Mouse (Mus musculus) midbrain, embryonic 11.5 days (tissue): ENCODE measurements around the gene Rasl12. TPM values are rescaled to one million over a fixed set of nuclear protein-coding genes. Genes with fewer than 3 reads are reported as not detected.
A peak's percentile ranks its signal among the peaks of the same experiment; 100 is the strongest.

ENCODE experiments used
- ATAC-seq: fragments of 200-750 bp; cut with Nextera tagmentation; 2 replicates; pipeline ENCODE4 v1.8.0; 2017; ENCODE audit warnings: moderate TSS enrichment, moderate library complexity; ENCODE audit not compliant: low FRiP score
- DNase-seq: peaks from one replicate; pipeline ENCODE4 v3.0.0; 2015; ENCODE audit warnings: low spot score; ENCODE audit errors: missing footprints
- H3K27ac ChIP-seq: fragments of 300-500 bp; sonication (generic); 2 replicates; pipeline ENCODE4 v1.5.1; 2014; ENCODE audit warnings: low read depth, low read length
- H3K27me3 ChIP-seq: fragments of 300-500 bp; sonication (generic); 2 replicates; pipeline ENCODE4 v1.6.1; 2014; ENCODE audit warnings: mild to moderate bottlenecking, low read length, moderate library complexity, mixed read lengths; ENCODE audit not compliant: control insufficient read depth, insufficient read depth
- H3K36me3 ChIP-seq: fragments of 300-500 bp; sonication (generic); 2 replicates; pipeline ENCODE4 v1.6.1; 2014; ENCODE audit warnings: mild to moderate bottlenecking, low read length, moderate library complexity, mixed read lengths; ENCODE audit not compliant: control insufficient read depth, insufficient read depth
- H3K4me1 ChIP-seq: fragments of 300-500 bp; sonication (generic); 2 replicates; pipeline ENCODE4 v1.6.1; 2014; ENCODE audit warnings: low read length; ENCODE audit not compliant: control insufficient read depth, insufficient read depth
- H3K4me2 ChIP-seq: fragments of 300-500 bp; sonication (generic); 2 replicates; pipeline ENCODE4 v1.6.1; 2014; ENCODE audit warnings: mild to moderate bottlenecking, moderate library complexity
- H3K4me3 ChIP-seq: fragments of 300-500 bp; sonication (generic); 2 replicates; pipeline ENCODE4 v1.5.1; 2014; ENCODE audit warnings: low read depth, low read length
- H3K9ac ChIP-seq: fragments of 300-500 bp; sonication (generic); 2 replicates; pipeline ENCODE4 v1.6.1; 2014; ENCODE audit warnings: low read length
- H3K9me3 ChIP-seq: fragments of 300-500 bp; sonication (generic); 2 replicates; pipeline ENCODE4 v1.6.1; 2016; ENCODE audit warnings: low read length; ENCODE audit not compliant: control insufficient read depth
- WGBS: fragments of 180-500 bp; shearing (Covaris S2); extraction: QIAGEN DNeasy Blood & Tissue Kit; methylation state at CpG from one replicate; pipeline ENCODE4 v1.1.7; 2014; 5-methylcytosine and 5-hydroxymethylcytosine counted together
- polyA plus RNA-seq: library from polyadenylated mRNA; unstranded; fragments of >200 nt; fragmentation: Nextera tagmentation; extraction: Ambion mirVana; gene quantifications from 2 replicates; pipeline ENCODE4 v1.2.1, GENCODE M21; 2014

The Rasl12 gene
- polyA plus RNA-seq, 1 experiment from 2014 or later = 5.9 TPM

GRCm38 (mm10) chr9:65427511-65427910, 29.2 kb downstream of the Rasl12 start:
- ATAC-seq (no peak), DNase-seq (no peak)
- Histone ChIP-seq H3K9ac (no peak overlapping the region), H3K27me3 (no peaks in the 10 kb centered on the region), H3K4me1 (no peaks in the 10 kb centered on the region), H3K27ac (no peak overlapping the region), H3K9me3 (no peaks in the 10 kb centered on the region), H3K4me3 (no peak overlapping the region), H3K4me2 (no peak overlapping the region), H3K36me3 (no peaks in the 10 kb centered on the region)
- WGBS = 77% methylated on average over 2 of the region's 2 CpGs

GRCm38 (mm10) chr9:65428003-65428402, 29.7 kb downstream of the Rasl12 start:
- WGBS = 91% methylated on average over 5 of the region's 5 CpGs
- no peak for DNase-seq

GRCm38 (mm10) chr9:65430401-65430800, 32.1 kb downstream of the Rasl12 start:
- Histone ChIP-seq H3K9ac (no peak overlapping the region), H3K4me2 (no peak overlapping the region), H3K27ac (no peak overlapping the region), H3K36me3 (no peaks in the 10 kb centered on the region), H3K4me3 (no peak overlapping the region), H3K9me3 (no peaks in the 10 kb centered on the region), H3K27me3 (no peaks in the 10 kb centered on the region), H3K4me1 (no peaks in the 10 kb centered on the region)
- DNase-seq (no peak), ATAC-seq (no peak)

More at GRCm38 (mm10) chr9:65428003-65428402, 29.7 kb downstream of the Rasl12 start:
- H3K4me3 ChIP-seq = no peak overlapping the region
- H3K27ac ChIP-seq = no peak overlapping the region
- H3K9me3 ChIP-seq = no peaks in the 10 kb centered on the region
- no peak overlapping the region for H3K9ac ChIP-seq
- no peak for ATAC-seq
- H3K4me2 ChIP-seq = no peak overlapping the region
- no peaks in the 10 kb centered on the region for H3K27me3 ChIP-seq
- H3K36me3 ChIP-seq = no peaks in the 10 kb centered on the region
- no peaks in the 10 kb centered on the region for H3K4me1 ChIP-seq

GRCm38 (mm10) chr9:65430921-65431320, 32.6 kb downstream of the Rasl12 start:
- Histone ChIP-seq H3K9ac (no peak overlapping the region), H3K9me3 (no peaks in the 10 kb centered on the region), H3K4me1 (no peaks in the 10 kb centered on the region), H3K27ac (no peak overlapping the region), H3K4me2 (no peak overlapping the region), H3K36me3 (no peaks in the 10 kb centered on the region), H3K4me3 (no peak overlapping the region), H3K27me3 (no peaks in the 10 kb centered on the region)
- no peak for DNase-seq
- ATAC-seq = no peak
- 92% methylated on average over 5 of the region's 5 CpGs for WGBS

- no peak overlapping the region for H3K4me3 ChIP-seq
- DNase-seq (peak; percentile 98), ATAC-seq (no peak)
- peaks cover 7% of the 10 kb centered on the region for H3K4me1 ChIP-seq
- H3K4me2 ChIP-seq = no peak overlapping the region
- no peaks in the 10 kb centered on the region for H3K9me3 ChIP-seq
- no peaks in the 10 kb centered on the region for H3K27me3 ChIP-seq
- 3% methylated on average over 3 of the region's 3 CpGs for WGBS
- H3K9ac ChIP-seq = no peak overlapping the region
- H3K27ac ChIP-seq = no peak overlapping the region
- H3K36me3 ChIP-seq = no peaks in the 10 kb centered on the region
Observed at GRCm38 (mm10) chr9:65432236-65432635, 33.9 kb downstream of the Rasl12 start.

GRCm38 (mm10) chr9:65434140-65434539, 35.8 kb downstream of the Rasl12 start:
- ATAC-seq (no peak), DNase-seq (peak; percentile 91)
- Histone ChIP-seq H3K27me3 (no peaks in the 10 kb centered on the region), H3K9me3 (no peaks in the 10 kb centered on the region), H3K4me1 (peaks cover 7% of the 10 kb centered on the region), H3K9ac (no peak overlapping the region), H3K4me2 (no peak overlapping the region), H3K4me3 (no peak overlapping the region), H3K27ac (no peak overlapping the region), H3K36me3 (no peaks in the 10 kb centered on the region)
- WGBS = 64% methylated on average over 5 of the region's 5 CpGs

- DNase-seq (no peak), ATAC-seq (peak; percentile 55; the same call in 1 of the 2 replicates)
- Histone ChIP-seq H3K4me2 (no peak overlapping the region), H3K27ac (no peak overlapping the region), H3K9me3 (no peaks in the 10 kb centered on the region), H3K27me3 (no peaks in the 10 kb centered on the region), H3K9ac (no peak overlapping the region), H3K36me3 (no peaks in the 10 kb centered on the region), H3K4me3 (0 out of 2 replicates have a peak overlapping the region, but pooled peaks have one; percentile 88), H3K4me1 (peaks cover 7% of the 10 kb centered on the region)
- 73% methylated on average over 4 of the region's 4 CpGs for WGBS
Observed at GRCm38 (mm10) chr9:65435211-65435610, 36.9 kb downstream of the Rasl12 start.

GRCm38 (mm10) chr9:65435671-65436301, 37.5 kb downstream of the Rasl12 start, which contains the start of gene Mtfmt:
Mtfmt (plus strand) TSS chr9:65435782.
- Histone ChIP-seq H3K27ac (no peak within 1 kb of the TSS), H3K27me3 (no peaks in the 10 kb centered on the region), H3K4me3 (peak within 1 kb of the TSS; percentile 88), H3K4me2 (peak within 1 kb of the TSS; percentile 74), H3K4me1 (peaks cover 7% of the 10 kb centered on the region), H3K9me3 (no peaks in the 10 kb centered on the region), H3K9ac (peak within 1 kb of the TSS; percentile 81), H3K36me3 (no peaks in the 10 kb centered on the region)
- under 1% methylated on average over 54 of the region's 54 CpGs for WGBS
- ATAC-seq (peak; percentile 92), DNase-seq (peak; percentile 100)

- no peak for ATAC-seq
- no peak overlapping the region for H3K4me3 ChIP-seq
- H3K4me2 ChIP-seq = no peak overlapping the region
- H3K27ac ChIP-seq = no peak overlapping the region
- H3K9me3 ChIP-seq = no peaks in the 10 kb centered on the region
- H3K36me3 ChIP-seq = peaks cover 14% of the 10 kb centered on the region
- WGBS = 89% methylated on average over 4 of the region's 4 CpGs
- no peak overlapping the region for H3K9ac ChIP-seq
- no peak for DNase-seq
- H3K4me1 ChIP-seq = no peaks in the 10 kb centered on the region
- no peaks in the 10 kb centered on the region for H3K27me3 ChIP-seq
Observed at GRCm38 (mm10) chr9:65444692-65445091, 46.4 kb downstream of the Rasl12 start.
